18 mouse cellular contexts compared by ENCODE assay signal in the genomic region with DNA sequence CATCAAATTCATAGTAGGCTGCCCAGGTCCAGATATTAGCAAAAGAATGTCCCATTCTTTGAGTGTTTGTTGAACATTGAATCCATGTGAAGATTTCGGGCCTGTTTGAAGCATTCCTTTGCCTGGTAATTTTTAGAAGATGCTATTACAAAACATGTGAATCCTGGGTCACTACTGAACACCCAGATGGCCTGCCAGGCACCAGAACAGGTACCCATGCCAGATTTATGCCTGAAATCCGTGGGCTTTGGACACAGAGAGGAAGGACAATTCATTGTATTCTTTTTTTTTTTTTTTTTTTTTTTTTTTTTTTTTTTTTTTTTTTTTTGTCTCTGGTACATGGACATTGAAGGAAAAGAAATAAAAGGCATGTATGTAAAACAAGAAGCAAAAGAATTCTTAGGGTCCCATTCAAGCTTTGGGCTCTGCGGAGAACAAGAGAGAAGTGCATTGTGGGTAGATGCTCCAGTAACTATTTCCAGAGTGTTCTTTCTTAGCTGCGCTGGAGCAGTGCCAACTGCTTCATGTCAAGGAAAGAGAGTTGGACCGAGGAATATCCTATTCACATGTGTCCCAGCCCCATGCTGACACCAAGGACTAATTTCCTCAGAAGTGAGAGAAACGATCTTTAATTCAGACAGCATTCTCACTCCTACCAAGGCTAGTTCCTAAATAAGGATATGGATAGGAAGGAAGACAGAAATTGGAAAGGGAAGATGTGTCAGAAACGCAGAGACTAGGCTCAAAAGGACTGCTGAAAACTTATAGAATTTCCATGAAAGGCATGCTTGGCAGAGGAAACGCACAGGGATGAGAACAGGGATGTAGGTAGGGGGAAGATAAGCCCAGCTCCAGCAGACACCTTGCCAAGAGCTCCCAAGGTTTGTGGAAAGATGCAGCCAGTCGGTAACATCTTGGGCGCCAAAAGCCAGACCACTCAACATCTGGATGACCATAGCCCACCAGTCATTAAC.
A peak's percentile ranks its signal among the peaks of the same experiment; 100 is the strongest.
DNase-seq lines count a peak whose midpoint lies in the region; ATAC-seq and TF ChIP-seq lines count a peak whose summit lies in the region.
"Had no signal": no experiment of that assay in that cellular context is flagged by ENCODE, and none has a peak within 500 bp of the region (broad histone marks: within the 10 kb centered on the region; RNA-seq: fewer than 3 reads in every experiment).

No protein-coding gene starts in this region.

- no peak overlapping the region for H3K4me2 ChIP-seq in hindbrain, postnatal 0 days (ENCODE audit: low read depth, low read length)
- H3K4me2 ChIP-seq in hindbrain, embryonic 13.5 days = no peak overlapping the region
- H3K4me2 ChIP-seq in liver, postnatal 0 days (ENCODE audit: low read depth, low read length) = no peak overlapping the region
- H3K4me2 ChIP-seq: embryonic facial prominence, embryonic 15.5 days; forebrain, embryonic 13.5 days had no signal

- intact Hi-C loops in left cerebral cortex, postnatal 4 days (cut with DNase I) = loop anchor here (10.0 kb wide), 1 partner anchor 99 kb away; no protein-coding TSS in a partner anchor

- H3K9ac ChIP-seq in hindbrain, postnatal 0 days (replicated peaks; ENCODE audit: low read length) = no peak overlapping the region
- no peak overlapping the region for H3K9ac ChIP-seq in hindbrain, embryonic 13.5 days
- no peak overlapping the region for H3K9ac ChIP-seq in liver, postnatal 0 days (replicated peaks)
- H3K9ac ChIP-seq: embryonic facial prominence, embryonic 15.5 days; forebrain, embryonic 13.5 days; liver, embryonic 14.5 days had no signal

- DNase-seq in hindbrain, postnatal 0 days (ENCODE audit: low spot score) = peak; percentile 56
- DNase-seq in brain, embryonic 14.5 days (ENCODE audit: low read depth) = peak; percentile 52
- DNase-seq in cerebellum, adult 9-11 months = peak; percentile 60
- peak; percentile 13 for DNase-seq in left cerebral cortex, postnatal 4 days
- no peak for DNase-seq in liver, postnatal 0 days
- DNase-seq in Muller cell, postnatal 12 days (ENCODE audit: inconsistent ontology term) = no peak
- DNase-seq: adrenal gland, adult 8-10 months; gastrocnemius, postnatal 10 days; kidney, adult 9 months; lung, postnatal 36 days; thymus, postnatal 14 days had no signal

- no peak for TF ChIP-seq EP300 in liver, postnatal 0 days (IDR thresholded peaks at IDR 0.05; ENCODE audit: low read depth)

- H3K4me1 ChIP-seq in hindbrain, postnatal 0 days (ENCODE audit: insufficient read depth, low read length) = no peaks in the 10 kb centered on the region; the same call in 1 of the 2 replicates
- H3K4me1 ChIP-seq in hindbrain, embryonic 13.5 days (replicated peaks) = 0 out of 2 replicates have a peak, but pooled peaks cover 2% of the 10 kb centered on the region
- no peaks in the 10 kb centered on the region for H3K4me1 ChIP-seq in liver, postnatal 0 days (ENCODE audit: insufficient read depth)
- H3K4me1 ChIP-seq: embryonic facial prominence, embryonic 15.5 days; forebrain, embryonic 13.5 days; heart, embryonic 10.5 days; midbrain, embryonic 10.5 days had no signal

- no peak for ATAC-seq in hindbrain, postnatal 0 days
- ATAC-seq in hindbrain, embryonic 13.5 days (ENCODE audit: low FRiP score) = no peak
- no peak for ATAC-seq in liver, postnatal 0 days
- ATAC-seq: CD4-positive, CD25-positive, alpha-beta regulatory T cell, adult 4 months; forebrain, embryonic 13.5 days had no signal

- no peaks in the 10 kb centered on the region for H3K27me3 ChIP-seq in hindbrain, postnatal 0 days (ENCODE audit: insufficient read depth, low read length)
- no peaks in the 10 kb centered on the region for H3K27me3 ChIP-seq in hindbrain, embryonic 13.5 days
- H3K27me3 ChIP-seq in liver, postnatal 0 days (ENCODE audit: insufficient read depth, low read length) = no peaks in the 10 kb centered on the region
- H3K27me3 ChIP-seq: embryonic facial prominence, embryonic 15.5 days; forebrain, embryonic 13.5 days had no signal

- no peaks in the 10 kb centered on the region for H3K9me3 ChIP-seq in hindbrain, postnatal 0 days (ENCODE audit: low read length)
- no peaks in the 10 kb centered on the region for H3K9me3 ChIP-seq in hindbrain, embryonic 13.5 days
- H3K9me3 ChIP-seq in liver, postnatal 0 days (ENCODE audit: low read length) = no peaks in the 10 kb centered on the region
- H3K9me3 ChIP-seq: embryonic facial prominence, embryonic 15.5 days; forebrain, embryonic 13.5 days; heart, embryonic 10.5 days; midbrain, embryonic 10.5 days had no signal

- H3K4me3 ChIP-seq in hindbrain, postnatal 0 days (ENCODE audit: low read length) = no peak overlapping the region
- no peak overlapping the region for H3K4me3 ChIP-seq in hindbrain, embryonic 13.5 days
- no peak overlapping the region for H3K4me3 ChIP-seq in liver, postnatal 0 days (ENCODE audit: low read depth, low read length)
- H3K4me3 ChIP-seq: embryonic facial prominence, embryonic 15.5 days; forebrain, embryonic 13.5 days; heart, embryonic 10.5 days; midbrain, embryonic 10.5 days had no signal

- no peak for TF ChIP-seq CTCF in hindbrain, postnatal 0 days (IDR thresholded peaks at IDR 0.05; ENCODE audit: low read depth)
- no peak for TF ChIP-seq CTCF in brain, embryonic 14.5 days (IDR thresholded peaks at IDR 0.05; ENCODE audit: borderline replicate concordance, extremely low read depth, insufficient read depth, insufficient read length)
- no peak for TF ChIP-seq CTCF in liver, postnatal 0 days (IDR thresholded peaks at IDR 0.05; ENCODE audit: low read depth)

- 68% methylated on average over 10 of the region's 10 CpGs for WGBS in hindbrain, postnatal 0 days
- WGBS in hindbrain, embryonic 13.5 days = 82% methylated on average over 10 of the region's 10 CpGs
- 71% methylated on average over 10 of the region's 10 CpGs for WGBS in liver, postnatal 0 days (ENCODE audit: insufficient replicate concordance)

- H3K36me3 ChIP-seq in hindbrain, postnatal 0 days (ENCODE audit: insufficient read depth, low read length) = no peaks in the 10 kb centered on the region
- peaks cover 8% of the 10 kb centered on the region; the same call in 1 of the 2 replicates for H3K36me3 ChIP-seq in hindbrain, embryonic 13.5 days
- no peaks in the 10 kb centered on the region for H3K36me3 ChIP-seq in liver, postnatal 0 days (replicated peaks; ENCODE audit: insufficient read depth, low read length)
- H3K36me3 ChIP-seq: embryonic facial prominence, embryonic 15.5 days; heart, embryonic 10.5 days; midbrain, embryonic 10.5 days had no signal

- H3K27ac ChIP-seq in hindbrain, postnatal 0 days = no peak overlapping the region
- no peak overlapping the region for H3K27ac ChIP-seq in hindbrain, embryonic 13.5 days
- no peak overlapping the region for H3K27ac ChIP-seq in liver, postnatal 0 days (ENCODE audit: low read depth)
- H3K27ac ChIP-seq: embryonic facial prominence, embryonic 15.5 days; forebrain, embryonic 13.5 days; heart, embryonic 10.5 days; liver, embryonic 14.5 days; midbrain, embryonic 10.5 days had no signal

- TF ChIP-seq POLR2A in brain, embryonic 14.5 days (IDR thresholded peaks at IDR 0.05; ENCODE audit: borderline replicate concordance, extremely low read depth, insufficient read depth, insufficient read length, poor library complexity, severe bottlenecking) = no peak

Comparison
In these comparisons a context has a peak if more than half of its experiments do, and no peak if none do; other contexts are left out.
1. DNase-seq: peak in hindbrain, postnatal 0 days (single experiment), brain, embryonic 14.5 days (single experiment), cerebellum, adult 9-11 months (single experiment) and left cerebral cortex, postnatal 4 days (single experiment); none in liver, postnatal 0 days (single experiment) and Muller cell, postnatal 12 days (single experiment).